Mouse (Mus musculus) kidney, postnatal 14 days (tissue): ENCODE measurements around the gene Gm44502.

Experiments
- DNase-seq: peaks from one replicate; pipeline ENCODE4 v3.0.0; 2022; ENCODE audit warnings: mixed read lengths

Gm44502 gene

GRCm38 (mm10) chr15:89429352-89430221 is at the start of gene Gm44502, which contains the start of the genes C730034F03Rik and Chkb:
TSS of gene Gm44502 (minus strand) at chr15:89429696.
TSS of gene C730034F03Rik (plus strand) at chr15:89429589.
TSS of gene Chkb (minus strand) at chr15:89429908.
- DNase-seq: peak; percentile 94

GRCm38 (mm10) chr15:89478622-89479021 is 49.1 kb upstream of the Gm44502 start:
- DNase-seq: no peak

- DNase-seq: no peak
Observed at GRCm38 (mm10) chr15:89477806-89478205, 48.3 kb upstream of the Gm44502 start.

- peak; percentile 63 for DNase-seq
Observed at GRCm38 (mm10) chr15:89477091-89477491, 47.6 kb upstream of the Gm44502 start, which contains the start of gene Arsa. TSS of gene Arsa (minus strand) at chr15:89477425.

- DNase-seq: no peak
Observed at GRCm38 (mm10) chr15:89476475-89476815, 46.9 kb upstream of the Gm44502 start.

- DNase-seq: peak; percentile 95
Observed at GRCm38 (mm10) chr15:89475611-89476474, 46.3 kb upstream of the Gm44502 start.

- DNase-seq: no peak
Observed at GRCm38 (mm10) chr15:89475293-89475600, 45.8 kb upstream of the Gm44502 start.

- no peak for DNase-seq
Observed at GRCm38 (mm10) chr15:89474596-89475292, 45.2 kb upstream of the Gm44502 start.

GRCm38 (mm10) chr15:89473921-89474320 is 44.4 kb upstream of the Gm44502 start:
- DNase-seq: no peak

GRCm38 (mm10) chr15:89473370-89473769 is 43.9 kb upstream of the Gm44502 start:
- no peak for DNase-seq

- DNase-seq: no peak
Observed at GRCm38 (mm10) chr15:89471476-89471875, 42.0 kb upstream of the Gm44502 start.

GRCm38 (mm10) chr15:89468577-89468976 is 39.1 kb upstream of the Gm44502 start:
- DNase-seq: no peak

GRCm38 (mm10) chr15:89465052-89465451 is 35.6 kb upstream of the Gm44502 start:
- no peak for DNase-seq

GRCm38 (mm10) chr15:89463334-89464235 is 34.1 kb upstream of the Gm44502 start:
- DNase-seq: peak; percentile 46

GRCm38 (mm10) chr15:89462176-89462575 is 32.7 kb upstream of the Gm44502 start:
- DNase-seq: no peak

GRCm38 (mm10) chr15:89461321-89461720 is 31.8 kb upstream of the Gm44502 start:
- DNase-seq: no peak

- DNase-seq: no peak
Observed at GRCm38 (mm10) chr15:89460298-89460697, 30.8 kb upstream of the Gm44502 start.

- DNase-seq: no peak
Observed at GRCm38 (mm10) chr15:89459821-89460220, 30.3 kb upstream of the Gm44502 start.

- DNase-seq: no peak
Observed at GRCm38 (mm10) chr15:89458942-89459341, 29.4 kb upstream of the Gm44502 start.

GRCm38 (mm10) chr15:89455642-89456041 is 26.1 kb upstream of the Gm44502 start:
- no peak for DNase-seq

GRCm38 (mm10) chr15:89454857-89455256 is 25.4 kb upstream of the Gm44502 start:
- no peak for DNase-seq
